In the genomic region with DNA sequence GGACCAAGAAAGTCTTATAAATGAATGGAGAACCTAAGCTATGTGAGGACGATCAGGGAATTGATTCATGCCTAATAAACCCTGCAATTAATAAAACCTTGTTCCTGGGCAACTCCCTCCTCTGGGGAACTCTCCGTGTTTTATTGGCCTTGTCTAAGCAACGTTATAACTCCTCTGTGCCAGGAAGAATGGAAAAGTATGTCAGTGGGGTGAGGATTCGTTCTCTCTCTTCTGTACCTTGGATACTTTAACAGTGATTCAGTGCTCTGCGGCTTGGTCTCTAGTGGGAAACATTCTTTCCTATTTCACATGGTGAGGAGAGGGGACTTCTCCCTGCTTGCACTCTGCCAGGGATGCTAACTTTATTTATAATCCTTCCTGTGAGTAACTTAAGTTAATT, we compare ENCODE assay signal across 25 mouse cellular contexts.
"Had no signal": no experiment of that assay in that cellular context is flagged by ENCODE, and none has a peak within 500 bp of the region (broad histone marks: within the 10 kb centered on the region; RNA-seq: fewer than 3 reads in every experiment).

No protein-coding gene starts in this region.

- ATAC-seq: intestine, embryonic 15.5 days; liver, embryonic 12.5 days; midbrain, embryonic 15.5 days had no signal

- H3K9me3 ChIP-seq: hindbrain, embryonic 13.5 days; intestine, embryonic 15.5 days; limb, embryonic 12.5 days; liver, embryonic 12.5 days; liver, embryonic 15.5 days; lung, embryonic 15.5 days; midbrain, embryonic 12.5 days; midbrain, embryonic 15.5 days had no signal

- H3K4me1 ChIP-seq: hindbrain, embryonic 13.5 days; intestine, embryonic 15.5 days; limb, embryonic 12.5 days; liver, embryonic 12.5 days; liver, embryonic 15.5 days; lung, embryonic 15.5 days; megakaryocyte, embryonic 14.5 days; midbrain, embryonic 12.5 days; midbrain, embryonic 15.5 days had no signal

- H3K4me2 ChIP-seq: hindbrain, embryonic 13.5 days; intestine, embryonic 15.5 days; limb, embryonic 12.5 days; liver, embryonic 12.5 days; liver, embryonic 15.5 days; lung, embryonic 15.5 days; midbrain, embryonic 12.5 days; midbrain, embryonic 15.5 days had no signal

- H3K36me3 ChIP-seq: hindbrain, embryonic 13.5 days; intestine, embryonic 15.5 days; limb, embryonic 12.5 days; liver, embryonic 12.5 days; liver, embryonic 15.5 days; lung, embryonic 15.5 days; midbrain, embryonic 12.5 days; midbrain, embryonic 15.5 days had no signal

- H3K27me3 ChIP-seq: hindbrain, embryonic 13.5 days; intestine, embryonic 15.5 days; limb, embryonic 12.5 days; liver, embryonic 12.5 days; liver, embryonic 15.5 days; lung, embryonic 15.5 days; megakaryocyte, embryonic 14.5 days; midbrain, embryonic 12.5 days; midbrain, embryonic 15.5 days had no signal

- H3K4me3 ChIP-seq: hindbrain, embryonic 13.5 days; intestine, embryonic 15.5 days; left cerebral cortex, adult 2 months; limb, embryonic 12.5 days; liver, embryonic 12.5 days; liver, embryonic 15.5 days; lung, embryonic 15.5 days; megakaryocyte, embryonic 14.5 days; midbrain, embryonic 12.5 days; midbrain, embryonic 15.5 days had no signal

- H3K27ac ChIP-seq: hindbrain, embryonic 13.5 days; intestine, embryonic 15.5 days; left cerebral cortex, adult 2 months; limb, embryonic 12.5 days; liver, embryonic 12.5 days; liver, embryonic 15.5 days; lung, embryonic 15.5 days; midbrain, embryonic 12.5 days; midbrain, embryonic 15.5 days; stomach, postnatal 0 days had no signal

- H3K9ac ChIP-seq: hindbrain, embryonic 13.5 days; intestine, embryonic 15.5 days; limb, embryonic 12.5 days; liver, embryonic 12.5 days; liver, embryonic 15.5 days; lung, embryonic 15.5 days; midbrain, embryonic 12.5 days; midbrain, embryonic 15.5 days had no signal

- DNase-seq: kidney, adult 11 months; kidney, adult 9 months; kidney, postnatal 25 days; layer of hippocampus, postnatal 36 days; liver; lung, adult 18-20 months; lung, postnatal 10 days; lung, postnatal 36 days; right cerebral cortex, adult 18-20 months; right cerebral cortex, postnatal 14 days; right cerebral cortex, postnatal 4 days; thymus, adult 18-20 months; thymus, postnatal 14 days; thymus, postnatal 4 days had no signal
